Mouse (Mus musculus) hindbrain, postnatal 0 days (tissue): ENCODE measurements around the gene Mrpl38. TPM values are rescaled to one million over a fixed set of nuclear protein-coding genes. Genes with fewer than 3 reads are reported as not detected.

Experiments used
- ATAC-seq: fragments of 200-750 bp; cut with Nextera tagmentation; 2 replicates; pipeline ENCODE4 v1.8.0; 2017; ENCODE audit warnings: mild to moderate bottlenecking, moderate TSS enrichment, moderate library complexity
- DNase-seq: peaks from one replicate; pipeline ENCODE4 v3.0.0-alpha.2; 2015; ENCODE audit warnings: low spot score
- H3K27ac ChIP-seq: fragments of 300-500 bp; sonication (generic); 2 replicates; pipeline ENCODE4 v1.5.1; 2014; ENCODE audit warnings: mild to moderate bottlenecking
- H3K27me3 ChIP-seq: fragments of 300-500 bp; sonication (generic); 2 replicates; pipeline ENCODE4 v1.6.1; 2014; ENCODE audit warnings: low read length, mixed read lengths; ENCODE audit not compliant: insufficient read depth
- H3K36me3 ChIP-seq: fragments of 300-500 bp; sonication (generic); 2 replicates; pipeline ENCODE4 v1.6.1; 2014; ENCODE audit warnings: low read length, mixed read lengths; ENCODE audit not compliant: insufficient read depth
- H3K4me1 ChIP-seq: fragments of 300-500 bp; sonication (generic); 2 replicates; pipeline ENCODE4 v1.6.1; 2014; ENCODE audit warnings: antibody characterized with exemption, low read length, mixed read lengths; ENCODE audit not compliant: insufficient read depth
- H3K4me2 ChIP-seq: fragments of 300-500 bp; sonication (generic); 2 replicates; pipeline ENCODE4 v1.6.1; 2014; ENCODE audit warnings: low read depth, mild to moderate bottlenecking, low read length, moderate library complexity, mixed read lengths
- H3K4me3 ChIP-seq: fragments of 300-500 bp; sonication (generic); 2 replicates; pipeline ENCODE4 v1.5.1; 2014; ENCODE audit warnings: low read length
- H3K9ac ChIP-seq: fragments of 300-500 bp; sonication (generic); replicated peaks from 2 replicates; pipeline ENCODE4 v1.6.1; 2014; ENCODE audit warnings: mild to moderate bottlenecking, low read length, moderate library complexity, mixed read lengths
- H3K9me3 ChIP-seq: fragments of 300-500 bp; sonication (generic); 2 replicates; pipeline ENCODE4 v1.6.1; 2016; ENCODE audit warnings: low read length, mixed read lengths
- CTCF ChIP-seq: IDR thresholded peaks from 2 replicates; pipeline ENCODE4 v1.5.1; 2016; ENCODE audit warnings: antibody characterized with exemption, control low read depth, low read depth
- WGBS: fragments of 180-500 bp; shearing (Covaris S2); extraction: QIAGEN DNeasy Blood & Tissue Kit; methylation state at CpG from one replicate; pipeline ENCODE4 v1.1.7; 2014; 5-methylcytosine and 5-hydroxymethylcytosine counted together
- polyA plus RNA-seq: library from polyadenylated mRNA; unstranded; fragments of >200 nt; fragmentation: Nextera tagmentation; extraction: Ambion mirVana; gene quantifications from 2 replicates; pipeline ENCODE4 v1.2.1, GENCODE M21; 2015
- total RNA-seq: library from RNA; depleted of rRNA; stranded (reverse); fragments of >200 nt; gene quantifications from 2 replicates; pipeline ENCODE4 v1.2.3, GENCODE M21; 2014

Gene Mrpl38
- total and polyA plus RNA-seq, 2 experiments from 2014 or later: 71.9 to 94.0 TPM

GRCm38 (mm10) chr11:116163002-116163401 is 24.3 kb upstream of the Mrpl38 start:
- H3K36me3 ChIP-seq: peaks cover 13% of the 10 kb centered on the region; the same call in 1 of the 2 replicates

DNA sequence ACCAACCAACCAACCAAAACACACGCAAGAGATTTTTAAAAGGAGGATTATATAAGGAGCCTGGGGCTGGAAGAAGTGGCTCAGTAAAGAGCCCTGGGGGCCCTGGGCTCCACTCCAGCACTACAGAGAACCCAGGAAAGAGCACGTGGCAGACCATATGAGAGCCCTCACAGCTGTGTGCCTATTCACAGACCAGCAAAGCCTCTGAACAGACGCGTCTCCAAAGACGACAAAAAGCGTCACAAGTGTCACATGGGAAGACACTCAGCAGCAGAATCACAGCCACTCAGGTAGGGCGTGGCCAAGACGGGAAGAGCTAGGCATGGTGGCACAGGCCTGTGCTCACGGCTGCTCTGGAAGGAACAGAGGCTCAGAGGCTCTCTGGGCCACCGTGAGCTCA is 23.5 kb upstream of the Mrpl38 start:
- Histone ChIP-seq H3K9me3 (no peaks in the 10 kb centered on the region), H3K4me1 (peaks cover 3% of the 10 kb centered on the region), H3K36me3 (peaks cover 13% of the 10 kb centered on the region; the same call in 1 of the 2 replicates), H3K27me3 (no peaks in the 10 kb centered on the region), H3K4me3 (no peak overlapping the region), H3K9ac (no peak overlapping the region), H3K27ac (peak overlapping the region; percentile 32; the same call in 1 of the 2 replicates), H3K4me2 (no peak overlapping the region)
- 52% methylated on average over 10 of the region's 10 CpGs for WGBS
- peak; percentile 46; the same call in 1 of the 2 replicates for ATAC-seq
- no peak for DNase-seq
- TF ChIP-seq CTCF: no peak

More at GRCm38 (mm10) chr11:116163002-116163401, 24.3 kb upstream of the Mrpl38 start:
- no peaks in the 10 kb centered on the region for H3K9me3 ChIP-seq
- ATAC-seq: no peak
- peaks cover 6% of the 10 kb centered on the region for H3K4me1 ChIP-seq
- H3K4me2 ChIP-seq: no peak overlapping the region
- no peak for TF ChIP-seq CTCF
- no peaks in the 10 kb centered on the region for H3K27me3 ChIP-seq
- WGBS: 18% methylated on average over 9 of the region's 9 CpGs
- no peak overlapping the region for H3K9ac ChIP-seq
- peak; percentile 21 for DNase-seq
- no peak overlapping the region for H3K27ac ChIP-seq
- H3K4me3 ChIP-seq: no peak overlapping the region

- Histone ChIP-seq H3K9ac (no peak overlapping the region), H3K36me3 (peaks cover 14% of the 10 kb centered on the region; the same call in 1 of the 2 replicates), H3K4me1 (no peaks in the 10 kb centered on the region), H3K9me3 (no peaks in the 10 kb centered on the region), H3K4me3 (no peak overlapping the region), H3K27ac (no peak overlapping the region), H3K4me2 (no peak overlapping the region), H3K27me3 (no peaks in the 10 kb centered on the region)
- TF ChIP-seq CTCF: no peak
- DNase-seq (no peak), ATAC-seq (0 out of 2 replicates have a peak, but pooled peaks have one; percentile 10)
- WGBS: 71% methylated on average over 12 of the region's 12 CpGs
Observed at GRCm38 (mm10) chr11:116161312-116161711, 22.6 kb upstream of the Mrpl38 start.

DNA sequence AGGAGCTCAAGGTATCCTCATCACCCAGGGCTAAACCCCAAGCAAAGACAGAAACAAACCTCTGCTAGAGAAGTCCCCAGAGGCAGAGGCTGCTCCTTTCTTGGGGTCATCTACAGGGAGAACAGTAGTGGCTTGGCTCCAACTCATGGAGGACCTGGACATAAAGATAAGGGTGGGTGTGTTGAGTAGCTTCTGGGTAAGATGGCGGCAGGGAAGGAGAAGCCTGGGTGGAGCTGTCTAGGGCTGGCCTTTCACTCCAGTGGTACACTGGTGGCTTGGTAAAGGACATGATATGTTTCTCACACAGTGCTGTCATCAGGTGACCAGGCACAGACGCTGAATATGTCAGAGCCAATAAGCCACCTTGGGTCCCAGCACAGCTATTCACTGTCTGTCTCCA is 12.3 kb upstream of the Mrpl38 start:
- no peak for TF ChIP-seq CTCF
- Histone ChIP-seq H3K36me3 (peaks cover 49% of the 10 kb centered on the region), H3K4me1 (peaks cover 4% of the 10 kb centered on the region; the same call in 1 of the 2 replicates), H3K27ac (no peak overlapping the region), H3K4me3 (no peak overlapping the region), H3K9me3 (no peaks in the 10 kb centered on the region), H3K4me2 (no peak overlapping the region), H3K27me3 (no peaks in the 10 kb centered on the region), H3K9ac (no peak overlapping the region)
- ATAC-seq (no peak), DNase-seq (no peak)
- 100% methylated on average over 2 of the region's 2 CpGs for WGBS

GRCm38 (mm10) chr11:116149341-116149740 is 10.7 kb upstream of the Mrpl38 start:
- H3K27ac ChIP-seq: peak overlapping the region; percentile 69
- no peak overlapping the region for H3K9ac ChIP-seq
- H3K4me3 ChIP-seq: no peak overlapping the region
- ATAC-seq (no peak), DNase-seq (no peak)
- TF ChIP-seq CTCF: no peak
- H3K9me3 ChIP-seq: no peaks in the 10 kb centered on the region
- peaks cover 42% of the 10 kb centered on the region for H3K36me3 ChIP-seq
- no peak overlapping the region for H3K4me2 ChIP-seq
- no peaks in the 10 kb centered on the region for H3K27me3 ChIP-seq
- H3K4me1 ChIP-seq: peaks cover 11% of the 10 kb centered on the region
- 67% methylated on average over 6 of the region's 6 CpGs for WGBS

GRCm38 (mm10) chr11:116148761-116149221 is 10.1 kb upstream of the Mrpl38 start:
- Histone ChIP-seq H3K9me3 (no peaks in the 10 kb centered on the region), H3K36me3 (peaks cover 44% of the 10 kb centered on the region), H3K27ac (peak overlapping the region; percentile 69), H3K27me3 (no peaks in the 10 kb centered on the region), H3K4me1 (peaks cover 11% of the 10 kb centered on the region), H3K4me2 (no peak overlapping the region), H3K4me3 (no peak overlapping the region), H3K9ac (0 out of 2 replicates have a peak overlapping the region, but pooled peaks have one; percentile 17)
- DNase-seq (peak; percentile 61), ATAC-seq (peak; percentile 62)
- TF ChIP-seq CTCF: 0 out of 2 replicates have a peak, but pooled peaks have one; percentile 10
- 56% methylated on average over 20 of the region's 20 CpGs for WGBS

DNA sequence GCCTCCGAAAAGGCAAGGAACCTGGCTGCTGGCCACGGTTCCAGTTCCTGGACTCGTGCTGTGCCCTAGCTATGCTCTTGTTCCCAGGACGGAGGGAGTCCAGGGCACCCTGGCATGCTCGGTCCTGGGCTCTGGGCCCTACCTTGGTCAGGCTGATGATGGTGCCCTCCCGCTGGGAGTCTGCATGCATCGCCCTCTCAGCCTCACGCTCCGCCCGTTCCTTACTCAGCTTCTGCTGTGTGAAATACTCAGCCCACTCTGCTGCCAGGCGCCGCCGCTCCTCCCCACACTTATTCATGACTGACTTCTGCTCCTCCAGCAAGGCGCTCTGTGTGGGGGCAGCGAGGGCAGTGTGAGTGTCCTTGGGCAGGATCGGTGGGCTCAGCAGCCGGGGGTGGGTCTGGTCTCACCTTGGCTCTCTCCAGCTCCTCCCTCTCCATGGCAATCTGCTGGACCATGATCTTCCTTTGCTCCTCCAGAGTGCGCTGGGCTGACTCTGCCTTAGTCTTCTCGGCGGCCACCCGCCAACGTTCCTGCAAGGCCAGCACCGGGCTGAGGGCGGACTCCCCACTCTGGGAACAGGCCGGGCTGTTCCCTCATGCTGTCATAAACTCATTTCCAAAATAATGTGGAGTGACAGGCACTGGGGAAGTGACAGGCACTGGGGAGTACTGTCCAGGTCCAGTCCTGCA is 7.8 kb upstream of the Mrpl38 start:
- Histone ChIP-seq H3K36me3 (peaks cover 31% of the 10 kb centered on the region; the same call in 1 of the 2 replicates), H3K27me3 (no peaks in the 10 kb centered on the region), H3K4me1 (peaks cover 11% of the 10 kb centered on the region), H3K4me3 (no peak overlapping the region), H3K9me3 (no peaks in the 10 kb centered on the region), H3K4me2 (0 out of 2 replicates have a peak overlapping the region, but pooled peaks have one; percentile 3), H3K27ac (peak overlapping the region; percentile 79), H3K9ac (no peak overlapping the region)
- ATAC-seq: peak; percentile 67
- DNase-seq: peak; percentile 63
- TF ChIP-seq CTCF: no peak
- 55% methylated on average over 25 of the region's 25 CpGs for WGBS
